Mouse (Mus musculus) midbrain, embryonic 16.5 days (tissue): Measurements from ENCODE around the gene Nprl3. TPM values are rescaled to one million over a fixed set of nuclear protein-coding genes. Genes with fewer than 3 reads are reported as not detected.

Experiments
- ATAC-seq: fragments of 200-750 bp; cut with Nextera tagmentation; 2 replicates; pipeline ENCODE4 v1.8.0; 2017; ENCODE audit warnings: moderate TSS enrichment
- H3K27ac ChIP-seq: fragments of 300-500 bp; sonication (generic); 2 replicates; pipeline ENCODE4 v1.5.1; 2014; ENCODE audit warnings: mild to moderate bottlenecking, low read length, mixed read lengths
- H3K27me3 ChIP-seq: fragments of 300-500 bp; sonication (generic); 2 replicates; pipeline ENCODE4 v1.6.1; 2014; ENCODE audit warnings: low read depth, low read length, mixed read lengths; ENCODE audit not compliant: control insufficient read depth, insufficient read depth
- H3K36me3 ChIP-seq: fragments of 300-500 bp; sonication (generic); 2 replicates; pipeline ENCODE4 v1.6.1; 2014; ENCODE audit warnings: mild to moderate bottlenecking, low read length, moderate library complexity, mixed read lengths; ENCODE audit not compliant: control insufficient read depth, insufficient read depth
- H3K4me1 ChIP-seq: fragments of 300-500 bp; sonication (generic); 2 replicates; pipeline ENCODE4 v1.6.1; 2014; ENCODE audit warnings: mild to moderate bottlenecking, low read length, mixed read lengths; ENCODE audit not compliant: control insufficient read depth, insufficient read depth
- H3K4me2 ChIP-seq: fragments of 300-500 bp; sonication (generic); 2 replicates; pipeline ENCODE4 v1.6.1; 2014; ENCODE audit warnings: mild to moderate bottlenecking, low read length, mixed read lengths
- H3K4me3 ChIP-seq: fragments of 300-500 bp; sonication (generic); 2 replicates; pipeline ENCODE4 v1.5.1; 2014; ENCODE audit warnings: low read depth, mild to moderate bottlenecking, low read length, moderate library complexity, mixed read lengths
- H3K9ac ChIP-seq: fragments of 300-500 bp; sonication (generic); 2 replicates; pipeline ENCODE4 v1.6.1; 2014; ENCODE audit warnings: low read depth, low read length, mixed read lengths
- H3K9me3 ChIP-seq: fragments of 300-500 bp; sonication (generic); replicated peaks from 2 replicates; pipeline ENCODE4 v1.6.1; 2014; ENCODE audit warnings: mild to moderate bottlenecking, low read length, mixed read lengths; ENCODE audit not compliant: control insufficient read depth, poor library complexity, severe bottlenecking
- WGBS: fragments of 180-500 bp; shearing (Covaris S2); extraction: QIAGEN DNeasy Blood & Tissue Kit; methylation state at CpG from one replicate; pipeline ENCODE4 v1.1.7; 2014; 5-methylcytosine and 5-hydroxymethylcytosine counted together
- polyA plus RNA-seq: library from polyadenylated mRNA; unstranded; fragments of >200 nt; fragmentation: Nextera tagmentation; extraction: Ambion mirVana; gene quantifications from 2 replicates; pipeline ENCODE4 v1.2.1, GENCODE M21; 2015

Gene Nprl3
- polyA plus RNA-seq, 1 experiment from 2014 or later: 45.3 TPM

DNA sequence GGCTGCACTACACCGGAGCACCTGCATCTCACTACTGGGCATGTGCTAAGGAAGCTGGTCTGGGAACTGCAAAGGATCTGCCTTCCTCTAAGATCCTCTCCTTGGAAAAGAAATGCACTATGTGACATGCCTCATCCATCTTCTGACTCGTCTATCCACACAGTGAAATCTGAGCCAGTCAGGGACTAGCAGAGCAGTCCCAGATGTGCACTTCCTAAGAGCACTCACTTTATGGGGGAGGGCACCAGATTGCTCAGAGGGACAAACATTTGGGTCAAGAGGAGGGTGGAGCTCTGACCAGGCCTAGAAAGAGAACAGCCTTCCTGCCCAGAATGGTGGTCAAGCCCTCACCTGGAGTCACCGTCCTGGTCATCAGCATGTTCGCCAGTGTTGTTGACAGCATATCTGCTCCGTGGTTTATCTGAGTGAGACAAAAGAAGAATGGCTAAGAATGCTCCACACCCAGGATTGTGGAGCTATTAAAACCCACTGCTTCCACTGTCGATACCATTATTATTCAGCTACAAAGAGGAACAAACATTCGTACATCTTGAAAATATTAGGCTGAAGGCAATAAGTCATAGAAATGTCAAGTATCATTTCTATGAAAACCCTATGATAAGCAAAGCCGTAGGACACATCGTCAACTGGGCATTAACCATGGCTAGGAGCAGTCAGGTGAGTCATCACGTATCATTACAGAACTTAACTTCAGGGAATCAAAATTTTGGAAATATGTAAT lies 4.7 kb downstream of the Nprl3 start:
- H3K9ac ChIP-seq: no peak overlapping the region
- no peak overlapping the region for H3K4me2 ChIP-seq
- H3K4me3 ChIP-seq: no peak overlapping the region
- H3K27ac ChIP-seq: no peak overlapping the region
- no peaks in the 10 kb centered on the region for H3K9me3 ChIP-seq
- ATAC-seq: no peak
- 95% methylated on average over 10 of the region's 10 CpGs for WGBS
- peaks cover 10% of the 10 kb centered on the region for H3K4me1 ChIP-seq
- H3K27me3 ChIP-seq: no peaks in the 10 kb centered on the region
- H3K36me3 ChIP-seq: peaks cover 8% of the 10 kb centered on the region; the same call in 1 of the 2 replicates

DNA sequence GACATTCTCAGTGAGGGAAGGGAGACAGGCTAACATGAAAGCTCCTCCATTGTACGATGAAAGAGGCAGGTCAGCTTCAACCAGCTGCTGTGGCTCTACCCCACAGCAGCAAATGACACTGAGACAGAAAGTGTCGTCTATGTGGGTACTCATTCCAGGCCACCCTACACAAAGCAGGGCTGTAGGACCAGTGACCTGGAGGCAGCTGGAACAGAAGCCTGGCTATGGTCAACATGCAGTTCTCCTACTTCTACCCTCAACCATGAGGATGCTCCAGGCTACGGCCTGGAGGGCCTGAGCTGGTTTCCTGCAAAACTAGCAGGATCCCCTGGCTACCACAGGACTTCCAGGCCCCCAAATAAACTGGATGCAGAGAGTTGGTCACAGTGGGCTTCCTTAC lies 10.9 kb downstream of the Nprl3 start:
- H3K27me3 ChIP-seq: no peaks in the 10 kb centered on the region
- 91% methylated on average over 3 of the region's 3 CpGs for WGBS
- H3K4me3 ChIP-seq: no peak overlapping the region
- ATAC-seq: no peak
- no peak overlapping the region for H3K4me2 ChIP-seq
- no peaks in the 10 kb centered on the region for H3K4me1 ChIP-seq
- H3K9ac ChIP-seq: no peak overlapping the region
- no peaks in the 10 kb centered on the region for H3K9me3 ChIP-seq
- H3K36me3 ChIP-seq: peaks cover 3% of the 10 kb centered on the region; the same call in 1 of the 2 replicates
- H3K27ac ChIP-seq: no peak overlapping the region

DNA sequence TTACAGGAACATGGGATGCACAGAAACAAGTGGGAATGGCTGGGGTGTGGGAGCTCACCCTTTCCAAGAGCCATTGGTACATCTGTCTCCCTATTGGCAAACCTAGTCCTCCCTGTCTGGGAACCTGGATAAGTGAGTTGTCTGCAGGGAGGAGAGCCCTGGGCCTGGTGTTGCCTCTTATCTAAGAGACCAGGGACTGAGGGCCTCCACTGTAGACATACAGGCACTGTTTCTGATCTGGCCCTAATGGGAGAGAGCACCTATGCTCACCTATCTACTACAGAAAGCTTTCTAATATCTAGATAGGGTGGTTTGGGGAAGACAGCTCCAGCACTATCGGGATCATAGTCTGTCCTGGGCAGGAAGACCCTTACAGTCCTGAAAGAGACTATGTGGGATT lies 11.4 kb downstream of the Nprl3 start:
- Histone ChIP-seq H3K9ac (no peak overlapping the region), H3K4me1 (no peaks in the 10 kb centered on the region), H3K4me3 (no peak overlapping the region), H3K27ac (no peak overlapping the region), H3K36me3 (peaks cover 3% of the 10 kb centered on the region; the same call in 1 of the 2 replicates), H3K9me3 (no peaks in the 10 kb centered on the region), H3K4me2 (no peak overlapping the region), H3K27me3 (no peaks in the 10 kb centered on the region)
- WGBS: 94% methylated on average over 1 of the region's 1 CpGs
- no peak for ATAC-seq

DNA sequence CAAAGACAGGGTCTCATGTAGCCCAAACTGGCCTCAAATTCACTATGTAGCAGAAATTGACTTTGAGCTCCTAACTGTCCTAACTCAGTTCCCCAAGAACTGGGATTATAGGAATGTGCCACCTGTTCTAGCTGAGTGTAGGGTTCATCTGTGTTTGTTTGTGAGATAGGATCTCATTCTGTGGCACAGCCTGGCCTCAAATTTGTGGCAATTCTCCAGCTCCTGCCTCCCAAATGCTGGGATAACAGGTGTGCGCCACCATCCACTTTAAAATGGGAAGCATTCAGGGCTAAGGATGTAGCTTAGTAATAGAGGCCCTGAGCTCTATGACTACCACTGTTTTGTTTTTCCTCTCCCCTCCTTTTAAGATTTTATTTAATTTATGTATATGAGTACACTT lies 14.4 kb downstream of the Nprl3 start:
- H3K27ac ChIP-seq: no peak overlapping the region
- no peak for ATAC-seq
- WGBS: 96% methylated on average over 1 of the region's 1 CpGs

DNA sequence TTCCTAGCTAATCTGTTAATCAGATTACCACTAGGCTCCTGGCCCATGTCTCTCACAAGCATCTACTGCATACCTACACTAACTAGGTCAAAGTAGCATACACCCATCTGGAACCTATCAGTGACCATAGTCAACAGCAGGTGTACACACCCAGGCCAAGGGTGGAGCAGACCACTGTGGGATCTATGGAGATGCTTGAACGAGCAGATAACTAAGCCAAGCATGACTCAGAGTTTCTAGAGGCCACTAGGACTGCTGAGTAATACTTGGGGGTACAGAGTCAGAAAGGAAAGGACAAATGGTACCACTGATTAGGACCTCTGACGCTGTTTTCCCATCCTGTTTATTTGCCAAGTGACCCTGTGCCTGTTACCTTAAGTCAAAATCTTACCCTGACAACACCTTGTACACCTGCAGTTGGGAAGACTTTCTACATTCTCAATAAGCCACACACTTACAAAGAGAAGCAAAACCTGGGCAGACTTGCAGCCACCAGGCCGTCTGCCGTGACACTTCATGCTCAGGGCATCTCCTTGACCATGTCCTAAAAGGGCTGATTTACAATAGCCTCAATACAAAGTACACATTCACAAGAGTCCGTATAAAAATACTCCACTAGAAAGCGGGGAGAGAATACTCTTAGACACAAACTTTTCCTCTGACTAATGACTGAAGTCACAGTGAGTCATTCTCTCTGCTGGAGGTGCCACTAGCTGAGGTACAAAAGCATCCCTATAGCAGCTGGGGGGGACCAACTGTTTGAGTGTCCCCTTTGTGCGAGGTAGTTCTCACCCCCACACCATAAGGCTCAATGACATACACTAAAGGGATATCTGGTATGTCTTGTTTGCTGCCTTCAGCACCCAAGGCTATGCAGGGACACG lies 16.4 kb downstream of the Nprl3 start:
- WGBS: 94% methylated on average over 8 of the region's 8 CpGs

More for the DNA sequence above, 14.4 kb downstream of the Nprl3 start:
- Histone ChIP-seq H3K4me1 (no peaks in the 10 kb centered on the region), H3K9me3 (no peaks in the 10 kb centered on the region), H3K27me3 (no peaks in the 10 kb centered on the region), H3K4me3 (no peak overlapping the region), H3K9ac (no peak overlapping the region), H3K36me3 (peaks cover 3% of the 10 kb centered on the region; the same call in 1 of the 2 replicates), H3K4me2 (no peak overlapping the region)

DNA sequence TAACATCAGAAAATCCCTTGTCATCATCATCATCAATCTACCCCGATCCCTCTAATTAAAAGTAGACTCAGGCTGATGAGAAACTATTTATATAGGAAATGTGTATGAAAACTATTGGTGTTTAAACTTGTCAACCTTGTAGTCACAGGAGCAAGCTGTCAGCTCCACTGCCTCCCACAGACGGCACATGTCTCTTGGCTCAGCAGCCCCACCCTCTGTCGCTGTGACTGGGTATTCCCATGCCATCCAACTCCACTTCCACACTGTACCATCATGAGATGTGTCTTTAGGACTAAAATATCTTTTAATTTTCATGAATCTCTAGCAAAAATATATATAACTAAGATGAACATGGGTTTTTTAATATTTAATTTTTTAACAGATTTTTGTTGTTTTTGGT lies 19.2 kb downstream of the Nprl3 start:
- no peak for ATAC-seq
- Histone ChIP-seq H3K4me2 (no peak overlapping the region), H3K4me3 (no peak overlapping the region), H3K36me3 (peaks cover 21% of the 10 kb centered on the region), H3K9me3 (no peaks in the 10 kb centered on the region), H3K9ac (no peak overlapping the region), H3K4me1 (no peaks in the 10 kb centered on the region), H3K27me3 (no peaks in the 10 kb centered on the region), H3K27ac (no peak overlapping the region)
- WGBS: 87% methylated on average over 3 of the region's 3 CpGs

More for the DNA sequence above, 16.4 kb downstream of the Nprl3 start:
- ATAC-seq: no peak
- no peak overlapping the region for H3K4me3 ChIP-seq
- no peak overlapping the region for H3K9ac ChIP-seq
- no peaks in the 10 kb centered on the region for H3K9me3 ChIP-seq
- no peaks in the 10 kb centered on the region for H3K27me3 ChIP-seq
- no peaks in the 10 kb centered on the region for H3K4me1 ChIP-seq
- peaks cover 15% of the 10 kb centered on the region for H3K36me3 ChIP-seq
- no peak overlapping the region for H3K27ac ChIP-seq
- H3K4me2 ChIP-seq: no peak overlapping the region

DNA sequence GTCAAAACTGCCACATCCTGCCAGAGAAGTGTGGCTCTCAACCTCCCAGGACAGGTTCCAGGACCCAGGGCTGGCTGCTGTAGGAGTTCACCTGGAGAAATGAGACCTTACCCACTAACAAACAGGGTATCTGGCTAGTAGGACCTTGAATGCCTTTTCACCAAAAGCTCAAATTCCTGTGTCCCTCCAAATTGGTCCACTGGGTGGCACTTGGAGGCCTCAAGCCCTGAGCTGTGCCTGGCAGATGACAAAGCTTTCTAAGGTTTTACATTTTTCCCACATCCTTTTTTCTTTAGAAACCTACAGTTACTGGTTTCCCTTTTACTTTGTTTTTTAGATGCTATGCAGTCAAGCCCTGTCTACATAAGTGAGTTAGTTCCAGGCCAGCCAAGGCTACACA lies 20.4 kb downstream of the Nprl3 start:
- no peak for ATAC-seq
- Histone ChIP-seq H3K4me1 (no peaks in the 10 kb centered on the region), H3K4me3 (no peak overlapping the region), H3K9me3 (no peaks in the 10 kb centered on the region), H3K27ac (no peak overlapping the region), H3K4me2 (no peak overlapping the region), H3K9ac (no peak overlapping the region), H3K36me3 (peaks cover 21% of the 10 kb centered on the region), H3K27me3 (no peaks in the 10 kb centered on the region)

DNA sequence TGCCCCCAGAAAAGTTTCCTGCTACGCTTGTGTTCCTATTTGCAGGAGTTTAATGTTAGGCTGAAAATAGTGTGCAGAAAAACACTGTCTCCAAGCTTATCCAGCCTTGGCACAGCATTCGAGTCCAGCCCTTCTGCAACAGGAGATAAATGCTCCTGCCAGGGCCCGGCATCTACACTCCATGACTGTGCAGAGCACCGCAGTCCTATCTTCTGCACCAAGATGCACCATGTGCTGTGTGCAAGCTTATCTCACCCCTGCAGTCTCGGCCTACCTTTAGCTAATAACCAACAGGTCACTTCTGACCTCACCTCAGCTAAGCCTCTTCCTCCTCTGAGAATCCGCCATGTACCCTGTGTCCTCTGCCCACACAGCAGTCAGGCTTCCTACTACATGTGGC lies 21.9 kb downstream of the Nprl3 start:
- Histone ChIP-seq H3K4me2 (no peak overlapping the region), H3K9ac (no peak overlapping the region), H3K4me1 (no peaks in the 10 kb centered on the region), H3K9me3 (no peaks in the 10 kb centered on the region), H3K4me3 (no peak overlapping the region), H3K36me3 (peaks cover 21% of the 10 kb centered on the region), H3K27ac (no peak overlapping the region), H3K27me3 (no peaks in the 10 kb centered on the region)
- WGBS: 89% methylated on average over 6 of the region's 6 CpGs
- no peak for ATAC-seq

DNA sequence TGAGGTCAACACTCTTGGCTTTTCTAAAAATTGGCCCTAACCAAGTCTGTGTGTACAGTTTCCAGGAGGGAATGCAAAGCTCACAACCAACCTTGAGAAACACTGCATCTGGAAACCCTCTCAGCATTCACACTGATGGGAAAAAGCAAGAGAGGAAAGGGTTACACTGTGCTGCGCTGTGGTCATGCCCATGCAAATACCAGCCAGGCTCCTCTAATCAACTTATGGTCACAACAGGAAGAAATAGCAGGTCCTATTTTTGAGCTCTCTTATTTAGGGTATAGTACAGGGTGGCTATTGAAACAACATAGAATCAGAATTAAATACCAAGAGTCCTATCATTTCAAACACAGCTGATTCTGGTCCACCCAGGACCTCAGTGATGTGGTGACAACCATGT lies 22.9 kb downstream of the Nprl3 start:
- 91% methylated on average over 1 of the region's 1 CpGs for WGBS
- Histone ChIP-seq H3K9ac (no peak overlapping the region), H3K27me3 (no peaks in the 10 kb centered on the region), H3K27ac (no peak overlapping the region), H3K9me3 (no peaks in the 10 kb centered on the region), H3K4me2 (no peak overlapping the region), H3K4me1 (no peaks in the 10 kb centered on the region), H3K36me3 (peaks cover 19% of the 10 kb centered on the region), H3K4me3 (no peak overlapping the region)
- ATAC-seq: no peak
